Mouse (Mus musculus): ENCODE results near the gene Dusp5. TPM values are rescaled to one million over a fixed set of nuclear protein-coding genes. Genes with fewer than 3 reads are reported as not detected.

Gene Dusp5
- polyA plus RNA-seq, 1 experiment from 2014 or later: 9.0 TPM

DNA sequence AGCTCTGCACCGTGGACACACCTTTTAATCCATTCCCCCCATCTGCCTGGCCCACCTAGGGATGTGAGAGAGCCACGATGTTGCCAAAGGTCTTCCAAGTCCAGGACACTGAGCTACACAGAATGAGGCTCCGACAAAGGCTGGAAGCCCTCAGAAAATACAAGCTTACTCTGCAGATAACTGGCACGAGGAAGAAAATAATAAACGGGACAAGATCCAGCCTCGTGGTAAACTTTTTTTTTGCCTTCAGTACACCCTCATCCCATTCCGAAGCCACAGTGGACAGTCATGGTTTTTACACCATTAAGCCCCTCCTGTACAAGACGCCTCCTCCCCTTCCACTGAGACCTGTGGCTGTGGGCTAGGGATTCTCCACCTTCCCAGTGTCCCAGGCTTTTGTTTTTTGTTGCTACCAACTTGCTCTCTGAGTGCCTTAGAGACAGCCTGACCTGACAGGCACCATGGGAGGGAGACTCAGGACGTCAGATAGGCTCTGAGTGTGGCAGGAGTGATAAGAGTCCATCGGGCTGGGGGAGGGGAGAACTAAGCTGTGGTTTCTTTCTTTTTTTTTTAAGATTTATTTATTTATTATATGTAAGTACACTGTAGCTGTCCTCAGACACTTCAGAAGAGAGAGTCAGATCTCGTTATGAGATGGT, 7.6 kb upstream of the Dusp5 start:
- Histone ChIP-seq H3K27ac (no peak overlapping the region), H3K4me1 (peaks cover 18% of the 10 kb centered on the region), H3K36me3 (replicated peaks) (no peaks in the 10 kb centered on the region), H3K27me3 (ENCODE audit: poor library complexity, severe bottlenecking) (peaks cover 7% of the 10 kb centered on the region; the same call in 1 of the 2 replicates), H3K9me3 (peaks cover under 1% of the 10 kb centered on the region; the same call in 1 of the 2 replicates), H3K4me3 (no peak overlapping the region)
- 60% methylated on average over 11 of the region's 11 CpGs for WGBS
- no peak for DNase-seq (ENCODE audit: extremely low spot score, low spot score)

DNA sequence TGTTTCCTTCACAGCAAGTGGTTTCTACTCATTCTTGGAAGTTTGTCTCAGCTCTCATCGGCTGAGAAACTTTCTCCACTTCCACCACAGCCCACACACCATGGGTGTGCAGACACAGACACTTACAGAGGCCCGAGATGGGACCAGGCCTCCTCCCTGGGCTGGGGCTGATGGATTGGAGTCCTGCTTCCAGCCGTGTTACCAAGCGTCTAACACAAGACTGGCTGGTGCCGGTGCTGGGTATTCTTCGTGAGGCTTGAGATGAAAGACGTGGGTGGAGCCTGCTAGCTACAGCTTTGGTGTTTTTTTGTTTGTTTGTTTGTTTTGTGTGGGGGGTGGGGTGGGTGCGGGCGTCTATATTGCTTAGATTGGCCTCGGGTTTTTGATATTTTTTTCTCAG, 1.4 kb upstream of the Dusp5 start:
- no peak overlapping the region for H3K4me3 ChIP-seq
- no peak overlapping the region for H3K27ac ChIP-seq
- DNase-seq (ENCODE audit: extremely low spot score, low spot score): no peak
- no peaks in the 10 kb centered on the region for H3K36me3 ChIP-seq (replicated peaks)
- peaks cover 3% of the 10 kb centered on the region; the same call in 1 of the 2 replicates for H3K9me3 ChIP-seq
- peaks cover 56% of the 10 kb centered on the region for H3K4me1 ChIP-seq
- H3K27me3 ChIP-seq (ENCODE audit: poor library complexity, severe bottlenecking): peaks cover 47% of the 10 kb centered on the region
- WGBS: 27% methylated on average over 10 of the region's 10 CpGs

DNA sequence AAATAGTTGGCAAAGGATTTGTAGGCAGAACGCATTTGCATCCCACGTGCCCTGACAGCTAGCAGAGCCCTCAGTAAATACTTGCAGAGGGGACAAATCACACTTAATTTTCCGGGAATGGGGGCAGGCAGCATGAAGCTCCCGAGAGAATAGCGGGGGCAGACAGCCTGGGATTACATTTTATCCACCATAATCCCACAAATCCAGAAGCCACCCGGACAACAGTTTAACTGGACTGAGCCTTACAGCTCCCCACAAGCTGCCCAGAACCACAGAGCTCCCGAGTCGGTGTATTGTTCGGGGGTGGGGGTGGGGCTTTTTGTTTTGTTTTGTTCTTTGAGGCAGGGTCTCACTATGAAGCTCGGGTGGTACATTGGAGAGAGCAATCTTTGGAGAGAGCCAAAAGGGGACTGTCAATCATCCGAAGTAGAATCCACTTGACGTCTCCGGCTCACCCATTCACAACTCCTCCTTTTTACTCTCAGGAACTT, 733 bp upstream of the Dusp5 start:
- peak overlapping the region; percentile 68 for H3K4me3 ChIP-seq
- no peaks in the 10 kb centered on the region for H3K36me3 ChIP-seq (replicated peaks)
- H3K27me3 ChIP-seq (ENCODE audit: poor library complexity, severe bottlenecking): peaks cover 50% of the 10 kb centered on the region
- peaks cover 59% of the 10 kb centered on the region for H3K4me1 ChIP-seq
- peak; percentile 39 for DNase-seq (ENCODE audit: extremely low spot score, low spot score)
- peaks cover 3% of the 10 kb centered on the region; the same call in 1 of the 2 replicates for H3K9me3 ChIP-seq
- 2% methylated on average over 13 of the region's 13 CpGs for WGBS
- H3K27ac ChIP-seq: peak overlapping the region; percentile 88

DNA sequence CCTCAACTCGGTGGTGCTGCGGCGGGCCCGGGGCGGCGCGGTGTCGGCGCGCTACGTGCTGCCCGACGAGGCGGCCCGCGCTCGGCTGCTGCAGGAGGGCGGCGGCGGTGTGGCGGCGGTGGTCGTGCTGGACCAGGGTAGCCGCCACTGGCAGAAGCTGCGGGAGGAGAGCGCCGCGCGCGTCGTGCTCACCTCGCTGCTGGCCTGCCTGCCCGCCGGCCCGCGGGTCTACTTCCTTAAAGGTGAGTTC, 471 bp downstream of the Dusp5 start:
- under 1% methylated on average over 36 of the region's 36 CpGs for WGBS
- H3K4me1 ChIP-seq: peaks cover 59% of the 10 kb centered on the region
- peak; percentile 59 for DNase-seq (ENCODE audit: extremely low spot score, low spot score)
- H3K36me3 ChIP-seq (replicated peaks): peaks cover 9% of the 10 kb centered on the region
- H3K4me3 ChIP-seq: peak overlapping the region; percentile 68
- H3K27me3 ChIP-seq (ENCODE audit: poor library complexity, severe bottlenecking): peaks cover 50% of the 10 kb centered on the region
- peaks cover 3% of the 10 kb centered on the region; the same call in 1 of the 2 replicates for H3K9me3 ChIP-seq
- peak overlapping the region; percentile 88 for H3K27ac ChIP-seq

DNA sequence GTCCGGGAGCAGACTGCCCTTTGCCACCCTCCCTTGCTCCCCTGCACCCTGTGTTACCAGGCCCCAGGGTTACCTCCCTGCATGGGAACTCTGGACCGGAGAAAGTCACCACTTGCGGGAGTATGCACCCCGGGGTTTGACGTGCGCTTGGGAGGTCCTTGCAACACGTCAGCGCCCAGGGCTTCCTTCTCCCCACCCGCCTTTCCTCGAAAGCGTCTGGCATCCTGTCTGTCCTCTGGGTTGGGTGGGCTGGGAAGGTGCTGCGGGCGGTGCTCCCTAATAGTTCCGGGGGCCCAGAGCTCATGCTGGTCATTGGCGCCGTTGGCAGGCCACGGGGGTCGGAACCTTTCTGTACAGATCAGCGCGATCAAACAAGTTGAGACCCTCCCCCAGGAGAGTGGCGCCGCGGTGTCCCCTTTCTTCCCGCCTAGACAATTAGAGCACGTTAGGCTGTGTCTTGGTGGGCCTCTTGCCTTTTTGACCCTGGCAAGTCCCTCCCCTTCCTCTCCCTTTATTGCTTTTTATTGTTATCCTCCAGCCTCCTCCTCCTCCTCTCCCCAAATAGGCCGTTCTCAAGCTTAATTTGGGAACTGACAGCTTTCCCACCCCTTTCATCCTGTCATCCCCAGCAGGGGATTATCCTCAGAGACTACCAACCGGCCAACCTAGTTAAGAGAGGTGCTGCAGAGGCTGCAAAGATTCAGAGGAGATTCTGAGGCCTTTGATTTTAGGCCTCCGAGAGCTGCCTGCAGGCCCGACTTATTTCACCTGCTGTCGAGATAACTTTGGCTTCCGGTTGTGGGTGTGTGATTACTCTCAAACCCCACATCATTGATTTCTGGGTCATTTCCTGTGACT, 1.0 kb downstream of the Dusp5 start:
- peaks cover 3% of the 10 kb centered on the region; the same call in 1 of the 2 replicates for H3K9me3 ChIP-seq
- peaks cover 50% of the 10 kb centered on the region for H3K27me3 ChIP-seq (ENCODE audit: poor library complexity, severe bottlenecking)
- peak overlapping the region; percentile 68 for H3K4me3 ChIP-seq
- peak overlapping the region; percentile 88 for H3K27ac ChIP-seq
- H3K36me3 ChIP-seq (replicated peaks): peaks cover 14% of the 10 kb centered on the region
- DNase-seq (ENCODE audit: extremely low spot score, low spot score): peak; percentile 54
- 1% methylated on average over 31 of the region's 31 CpGs for WGBS
- peaks cover 63% of the 10 kb centered on the region for H3K4me1 ChIP-seq

DNA sequence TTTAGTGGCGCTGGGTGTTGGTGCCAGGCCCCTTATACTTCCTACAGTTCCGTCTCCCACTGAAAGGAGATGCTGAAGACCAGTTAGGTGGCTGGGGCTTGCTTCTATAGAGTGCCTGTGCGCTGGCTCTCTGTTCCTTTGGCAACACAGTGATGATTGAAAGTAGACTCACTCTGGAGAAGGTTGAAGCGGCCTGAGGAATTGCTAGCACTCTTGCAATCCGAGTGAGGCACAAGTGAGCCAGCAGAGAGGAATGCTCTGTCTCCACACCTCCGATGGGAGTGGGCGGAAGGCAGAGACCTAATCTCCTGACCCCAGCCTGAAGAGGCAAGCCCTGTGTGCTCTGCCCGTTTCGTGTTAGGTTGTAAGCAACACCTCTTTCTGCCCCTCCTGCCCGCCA, 2.5 kb downstream of the Dusp5 start:
- Histone ChIP-seq H3K27ac (no peak overlapping the region), H3K27me3 (ENCODE audit: poor library complexity, severe bottlenecking) (peaks cover 50% of the 10 kb centered on the region), H3K9me3 (peaks cover 1% of the 10 kb centered on the region; the same call in 1 of the 2 replicates), H3K36me3 (replicated peaks) (peaks cover 29% of the 10 kb centered on the region), H3K4me3 (peak overlapping the region; percentile 68), H3K4me1 (peaks cover 66% of the 10 kb centered on the region)
- 37% methylated on average over 10 of the region's 10 CpGs for WGBS
- no peak for DNase-seq (ENCODE audit: extremely low spot score, low spot score)

DNA sequence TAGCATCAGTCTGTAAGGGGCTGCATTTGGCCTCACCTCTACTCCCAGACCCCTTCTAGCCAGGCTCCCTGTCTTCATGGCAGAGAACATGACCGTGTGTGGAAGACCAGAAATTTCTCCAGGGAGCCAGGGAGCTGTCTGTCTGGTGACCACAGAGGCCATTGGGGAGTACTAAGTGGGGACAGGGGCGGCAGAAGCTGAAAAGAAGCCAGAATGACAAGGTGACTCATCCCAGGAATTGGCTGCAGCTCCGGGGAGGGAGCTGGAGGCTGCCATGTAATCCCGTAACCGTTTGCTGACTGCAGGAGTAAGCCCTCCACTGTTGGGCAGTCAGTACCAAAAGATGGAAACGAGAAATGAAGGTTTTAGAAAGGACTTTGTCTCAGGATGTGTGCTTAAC, 3.1 kb downstream of the Dusp5 start:
- WGBS: 43% methylated on average over 6 of the region's 6 CpGs
- H3K4me1 ChIP-seq: peaks cover 65% of the 10 kb centered on the region
- H3K27ac ChIP-seq: peak overlapping the region; percentile 51; the same call in 1 of the 2 replicates
- DNase-seq (ENCODE audit: extremely low spot score, low spot score): no peak
- H3K27me3 ChIP-seq (ENCODE audit: poor library complexity, severe bottlenecking): peaks cover 44% of the 10 kb centered on the region
- peaks cover 34% of the 10 kb centered on the region for H3K36me3 ChIP-seq (replicated peaks)
- H3K9me3 ChIP-seq: no peaks in the 10 kb centered on the region
- peak overlapping the region; percentile 68; the same call in 1 of the 2 replicates for H3K4me3 ChIP-seq

DNA sequence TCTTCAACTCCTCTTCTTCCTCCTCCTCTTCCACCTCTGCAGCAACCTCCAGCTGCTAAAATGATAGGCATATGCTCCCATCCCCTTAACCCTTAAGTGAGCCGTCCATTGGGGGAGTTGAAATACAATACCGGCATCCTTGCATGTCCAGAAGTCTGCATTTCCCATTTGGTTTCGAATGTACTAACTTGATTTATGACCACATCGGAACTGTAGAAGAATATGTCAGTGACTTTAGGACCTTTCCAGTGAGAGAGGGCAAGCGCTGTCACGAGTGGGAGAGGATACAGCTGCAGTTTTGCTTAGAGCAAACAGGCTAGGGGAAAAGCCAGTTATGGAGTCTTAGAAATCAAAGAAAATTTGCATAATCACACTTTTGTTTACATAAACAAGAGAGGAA, 3.8 kb downstream of the Dusp5 start:
- Histone ChIP-seq H3K4me1 (peaks cover 59% of the 10 kb centered on the region), H3K9me3 (no peaks in the 10 kb centered on the region), H3K27ac (no peak overlapping the region), H3K4me3 (no peak overlapping the region), H3K36me3 (replicated peaks) (peaks cover 41% of the 10 kb centered on the region), H3K27me3 (ENCODE audit: poor library complexity, severe bottlenecking) (peaks cover 38% of the 10 kb centered on the region)
- no peak for DNase-seq (ENCODE audit: extremely low spot score, low spot score)
- 81% methylated on average over 6 of the region's 6 CpGs for WGBS

DNA sequence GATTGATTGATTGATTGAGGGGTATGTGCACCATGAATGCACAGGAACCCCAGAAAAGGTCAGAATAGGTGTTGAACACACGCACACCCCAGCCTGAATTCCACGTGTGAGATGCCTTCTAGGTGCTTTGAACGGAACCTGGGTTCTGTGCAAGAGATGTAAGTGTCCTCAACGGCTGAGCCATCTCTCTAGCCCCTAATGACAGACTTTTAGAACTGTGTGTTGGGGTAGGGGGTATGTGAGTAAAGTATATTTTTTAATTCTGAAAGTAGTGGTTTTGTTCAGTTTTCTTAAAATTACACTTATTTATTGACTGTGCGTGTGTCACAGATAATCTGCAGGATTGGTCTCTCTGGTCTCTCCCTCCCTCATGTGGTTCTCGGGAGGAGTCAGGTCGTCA, 4.3 kb downstream of the Dusp5 start:
- H3K9me3 ChIP-seq: no peaks in the 10 kb centered on the region
- DNase-seq (ENCODE audit: extremely low spot score, low spot score): no peak
- no peak overlapping the region for H3K4me3 ChIP-seq
- peaks cover 53% of the 10 kb centered on the region for H3K4me1 ChIP-seq
- H3K27ac ChIP-seq: no peak overlapping the region
- WGBS: 89% methylated on average over 7 of the region's 7 CpGs
- H3K27me3 ChIP-seq (ENCODE audit: poor library complexity, severe bottlenecking): peaks cover 33% of the 10 kb centered on the region
- peaks cover 46% of the 10 kb centered on the region for H3K36me3 ChIP-seq (replicated peaks)

DNA sequence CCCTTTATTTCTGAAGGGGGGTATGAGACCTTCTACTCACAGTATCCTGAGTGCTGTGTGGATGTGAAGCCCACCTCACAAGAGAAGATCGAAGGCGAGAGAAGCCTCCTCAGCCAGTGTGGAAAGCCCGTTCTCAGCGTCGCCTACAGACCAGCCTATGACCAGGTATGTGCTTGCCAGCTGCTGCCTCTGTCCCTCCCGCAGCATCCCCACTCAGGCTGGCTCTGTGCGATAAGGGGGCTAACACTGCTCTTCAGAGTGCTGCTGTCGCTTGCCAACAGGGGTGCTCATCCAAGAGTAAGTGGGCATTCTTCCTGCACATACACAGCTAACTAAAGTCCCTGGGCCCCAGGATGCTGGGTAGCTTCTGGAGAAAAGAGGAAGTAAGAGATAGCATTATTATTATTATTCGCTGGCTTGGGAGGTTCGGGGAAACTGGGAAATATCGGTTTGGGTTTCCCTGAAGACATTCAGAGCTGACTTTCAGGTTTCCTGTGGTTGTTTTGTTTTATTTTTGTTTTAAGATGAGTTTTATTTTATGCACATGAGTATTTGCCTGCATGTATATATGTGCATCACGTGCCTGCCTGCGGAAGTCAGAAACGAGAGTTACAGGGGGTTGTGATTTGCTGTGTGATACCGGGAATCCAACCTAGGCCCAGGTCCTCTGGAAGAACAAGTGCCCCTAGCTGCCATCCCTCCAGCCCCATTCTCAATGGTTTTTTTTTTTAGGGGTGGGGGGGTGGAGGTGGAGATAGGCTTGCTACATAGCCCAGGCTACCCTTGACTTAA, 5.1 kb downstream of the Dusp5 start:
- Histone ChIP-seq H3K36me3 (replicated peaks) (peaks cover 54% of the 10 kb centered on the region), H3K4me1 (peaks cover 50% of the 10 kb centered on the region), H3K9me3 (no peaks in the 10 kb centered on the region), H3K27ac (no peak overlapping the region), H3K27me3 (ENCODE audit: poor library complexity, severe bottlenecking) (peaks cover 32% of the 10 kb centered on the region), H3K4me3 (no peak overlapping the region)
- DNase-seq (ENCODE audit: extremely low spot score, low spot score): no peak
- WGBS: 94% methylated on average over 15 of the region's 15 CpGs

DNA sequence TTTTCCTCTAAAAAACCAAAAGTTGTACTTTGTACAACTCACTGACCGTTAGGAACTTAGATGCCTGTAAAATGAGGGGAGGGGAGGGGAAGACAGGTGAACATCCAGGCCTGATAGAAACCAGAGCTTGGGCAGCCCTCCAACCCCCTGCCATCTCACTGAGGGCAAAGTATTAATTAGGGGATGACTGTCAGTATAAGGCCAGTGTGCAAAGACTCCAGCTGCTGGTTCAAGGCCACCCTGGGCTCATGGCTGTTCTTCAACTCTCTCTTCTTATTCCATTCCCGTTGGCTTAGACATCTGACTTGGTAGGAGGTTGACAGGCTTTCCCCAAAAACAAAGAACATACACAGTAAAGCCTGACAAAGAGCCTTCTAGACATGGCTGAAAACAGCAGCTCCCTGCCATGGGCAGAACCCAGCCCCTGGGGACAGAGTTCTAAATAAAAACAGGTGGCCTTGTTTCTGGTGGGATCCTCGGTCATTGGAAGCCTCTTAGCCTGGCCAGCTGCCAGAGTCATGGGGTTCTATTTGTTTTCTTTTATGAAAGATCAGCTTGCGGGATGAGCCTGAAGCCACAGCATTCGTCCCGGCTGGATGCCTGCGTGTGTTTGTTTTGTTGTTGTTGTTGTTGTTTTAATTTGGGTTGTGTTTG, 6.0 kb downstream of the Dusp5 start:
- H3K27me3 ChIP-seq (ENCODE audit: poor library complexity, severe bottlenecking): peaks cover 29% of the 10 kb centered on the region
- H3K9me3 ChIP-seq: no peaks in the 10 kb centered on the region
- H3K27ac ChIP-seq: no peak overlapping the region
- H3K4me3 ChIP-seq: no peak overlapping the region
- H3K4me1 ChIP-seq: peaks cover 42% of the 10 kb centered on the region
- WGBS: 74% methylated on average over 7 of the region's 7 CpGs
- H3K36me3 ChIP-seq (replicated peaks): peaks cover 63% of the 10 kb centered on the region
- DNase-seq (ENCODE audit: extremely low spot score, low spot score): no peak

DNA sequence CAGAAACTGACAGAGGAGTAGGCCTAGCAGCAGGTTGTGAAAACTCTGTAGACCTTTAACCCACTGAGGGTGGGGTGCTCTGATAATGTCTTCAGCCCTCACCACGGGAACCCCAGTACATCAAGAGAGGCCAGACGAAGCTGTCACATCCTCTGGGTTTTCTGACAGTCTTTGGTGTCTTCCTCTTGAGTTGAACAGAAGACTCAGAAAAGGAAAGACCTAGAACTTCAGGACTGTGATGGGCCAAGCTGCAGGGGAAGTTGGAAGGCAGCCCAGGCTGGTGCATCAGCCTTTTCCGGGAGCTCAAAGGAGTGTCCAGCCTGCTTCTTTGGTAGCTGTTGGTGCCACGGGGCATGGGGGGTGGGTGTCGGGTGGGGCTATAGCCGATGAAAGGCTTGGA, 6.5 kb downstream of the Dusp5 start:
- H3K9me3 ChIP-seq: no peaks in the 10 kb centered on the region
- no peak overlapping the region for H3K4me3 ChIP-seq
- no peak overlapping the region for H3K27ac ChIP-seq
- H3K27me3 ChIP-seq (ENCODE audit: poor library complexity, severe bottlenecking): peaks cover 24% of the 10 kb centered on the region
- 90% methylated on average over 6 of the region's 6 CpGs for WGBS
- peaks cover 37% of the 10 kb centered on the region for H3K4me1 ChIP-seq
- H3K36me3 ChIP-seq (replicated peaks): peaks cover 68% of the 10 kb centered on the region
- DNase-seq (ENCODE audit: extremely low spot score, low spot score): no peak
